Mouse (Mus musculus) natural killer cell, adult 2 months (primary cell): ENCODE data around the gene Ankrd52.
"Not testable (repeated sequence)": the region's sequence is repeated elsewhere in the genome, so short reads cannot be mapped to it uniquely, and the experiment has no call there.

Experiments used
- DNase-seq, 2 experiments: peaks; one replicate each; pipeline ENCODE4 v3.0.0; 2022; ENCODE audit warnings: low spot score in 2 of 2

Ankrd52 gene

GRCm38 (mm10) chr10:128376455-128377211 is at the start of gene Ankrd52:
Gene Ankrd52, plus strand, starts transcription at chr10:128377115.
- peak; percentile 77 to 84 for DNase-seq

- no peak for DNase-seq
Measured at GRCm38 (mm10) chr10:128327610-128328009, 49.3 kb upstream of the Ankrd52 start.

GRCm38 (mm10) chr10:128332358-128333249 is 44.3 kb upstream of the Ankrd52 start:
- not testable (repeated sequence) for DNase-seq

GRCm38 (mm10) chr10:128335582-128335981 is 41.3 kb upstream of the Ankrd52 start:
- peak; percentile 73 to 86 for DNase-seq

GRCm38 (mm10) chr10:128336195-128336594 is 40.7 kb upstream of the Ankrd52 start:
- no peak for DNase-seq

GRCm38 (mm10) chr10:128336597-128336996 is 40.3 kb upstream of the Ankrd52 start:
- DNase-seq = no peak

- DNase-seq = peak; percentile 95 to 97
Measured at GRCm38 (mm10) chr10:128337306-128338181, 39.4 kb upstream of the Ankrd52 start, which contains the start of gene Cs. Gene Cs, plus strand, starts transcription at chr10:128337734.

- DNase-seq = peak in 1 of 2 experiments; percentile 24
Measured at GRCm38 (mm10) chr10:128338415-128338814, 38.5 kb upstream of the Ankrd52 start.

GRCm38 (mm10) chr10:128338948-128339347 is 38.0 kb upstream of the Ankrd52 start:
- no peak for DNase-seq

GRCm38 (mm10) chr10:128340257-128340656 is 36.7 kb upstream of the Ankrd52 start:
- peak in 1 of 2 experiments; percentile 11 for DNase-seq

- no peak for DNase-seq
Measured at GRCm38 (mm10) chr10:128343436-128343835, 33.5 kb upstream of the Ankrd52 start.

GRCm38 (mm10) chr10:128344568-128345275 is 32.2 kb upstream of the Ankrd52 start:
- DNase-seq = peak; percentile 72 to 78

GRCm38 (mm10) chr10:128347541-128347940 is 29.4 kb upstream of the Ankrd52 start:
- no peak for DNase-seq

- DNase-seq = peak; percentile 39 to 64
Measured at GRCm38 (mm10) chr10:128358796-128359195, 18.1 kb upstream of the Ankrd52 start.

- no peak for DNase-seq
Measured at GRCm38 (mm10) chr10:128359226-128359625, 17.7 kb upstream of the Ankrd52 start.

GRCm38 (mm10) chr10:128361836-128362235 is 15.1 kb upstream of the Ankrd52 start:
- DNase-seq = no peak

- DNase-seq = no peak
Measured at GRCm38 (mm10) chr10:128362568-128362967, 14.3 kb upstream of the Ankrd52 start.

GRCm38 (mm10) chr10:128367899-128368401 is 9.0 kb upstream of the Ankrd52 start:
- no peak for DNase-seq

GRCm38 (mm10) chr10:128368402-128369217 is 8.3 kb upstream of the Ankrd52 start, which contains the start of gene Coq10a:
Gene Coq10a, minus strand, starts transcription at chr10:128368997.
- peak; percentile 90 to 93 for DNase-seq

- no peak for DNase-seq
Measured at GRCm38 (mm10) chr10:128369218-128369543, 7.7 kb upstream of the Ankrd52 start.
